Mouse (Mus musculus) midbrain, embryonic 10.5 days (tissue): ENCODE measurements around the gene Caskin1. TPM values are rescaled to one million over a fixed set of nuclear protein-coding genes. Genes with fewer than 3 reads are reported as not detected.
"Not testable (repeated sequence)": the region's sequence is repeated elsewhere in the genome, so short reads cannot be mapped to it uniquely, and the experiment has no call there.

ENCODE experiments used
- DNase-seq: peaks from one replicate; pipeline ENCODE4 v3.0.0-alpha.2; 2017; ENCODE audit warnings: low spot score
- H3K27ac ChIP-seq: fragments of 300-500 bp; sonication (generic); replicated peaks from 2 replicates; pipeline ENCODE4 v1.5.1; 2016; ENCODE audit warnings: mild to moderate bottlenecking
- H3K27me3 ChIP-seq: fragments of 300-500 bp; sonication (generic); 2 replicates; pipeline ENCODE4 v1.6.1; 2016; ENCODE audit warnings: low read depth, mild to moderate bottlenecking; ENCODE audit not compliant: poor library complexity, severe bottlenecking
- H3K36me3 ChIP-seq: fragments of 300-500 bp; sonication (generic); 2 replicates; pipeline ENCODE4 v1.6.1; 2016; ENCODE audit warnings: mild to moderate bottlenecking, moderate library complexity
- H3K4me1 ChIP-seq: fragments of 300-500 bp; sonication (generic); 2 replicates; pipeline ENCODE4 v1.6.1; 2016
- H3K4me3 ChIP-seq: fragments of 300-500 bp; sonication (generic); 2 replicates; pipeline ENCODE4 v1.5.1; 2016; ENCODE audit warnings: mild to moderate bottlenecking, moderate library complexity
- H3K9me3 ChIP-seq: fragments of 300-500 bp; sonication (generic); replicated peaks from 2 replicates; pipeline ENCODE4 v1.6.1; 2016; ENCODE audit warnings: mild to moderate bottlenecking
- WGBS: fragments of 180-500 bp; shearing (Covaris S2); methylation state at CpG from one replicate; pipeline ENCODE4 v1.1.7; 2016; 5-methylcytosine and 5-hydroxymethylcytosine counted together
- polyA plus RNA-seq: library from polyadenylated mRNA; unstranded; fragments of >200 nt; fragmentation: Nextera tagmentation; extraction: Ambion mirVana; gene quantifications from 2 replicates; pipeline ENCODE4 v1.2.1, GENCODE M21; 2016

The Caskin1 gene
- polyA plus RNA-seq, 1 experiment from 2014 or later = 6.7 TPM

- not testable (repeated sequence) for H3K27ac ChIP-seq, H3K9me3 ChIP-seq, H3K27me3 ChIP-seq, DNase-seq
- 53% methylated on average over 10 of the region's 10 CpGs for WGBS
- H3K4me3 ChIP-seq = peak overlapping the region; percentile 86
- peaks cover 15% of the 10 kb centered on the region for H3K4me1 ChIP-seq
- H3K36me3 ChIP-seq = peaks cover 12% of the 10 kb centered on the region
Observed at GRCm38 (mm10) chr17:24455523-24456206, 32.7 kb upstream of the Caskin1 start.

- Histone ChIP-seq H3K4me1 (no peaks in the 10 kb centered on the region), H3K4me3 (no peak overlapping the region), H3K27me3 (no peaks in the 10 kb centered on the region), H3K9me3 (no peaks in the 10 kb centered on the region), H3K27ac (no peak overlapping the region), H3K36me3 (no peaks in the 10 kb centered on the region)
- 77% methylated on average over 2 of the region's 2 CpGs for WGBS
- no peak for DNase-seq
Observed at GRCm38 (mm10) chr17:24461580-24461979, 26.8 kb upstream of the Caskin1 start.

GRCm38 (mm10) chr17:24462932-24463331 is 25.5 kb upstream of the Caskin1 start:
- H3K9me3 ChIP-seq = no peaks in the 10 kb centered on the region
- no peak overlapping the region for H3K4me3 ChIP-seq
- H3K27ac ChIP-seq = no peak overlapping the region
- no peaks in the 10 kb centered on the region for H3K36me3 ChIP-seq
- H3K4me1 ChIP-seq = no peaks in the 10 kb centered on the region
- 83% methylated on average over 1 of the region's 1 CpGs for WGBS
- DNase-seq = no peak
- H3K27me3 ChIP-seq = no peaks in the 10 kb centered on the region

GRCm38 (mm10) chr17:24463374-24464133 is 24.8 kb upstream of the Caskin1 start:
- no peaks in the 10 kb centered on the region for H3K36me3 ChIP-seq
- no peaks in the 10 kb centered on the region for H3K27me3 ChIP-seq
- H3K9me3 ChIP-seq = no peaks in the 10 kb centered on the region
- DNase-seq = no peak
- no peaks in the 10 kb centered on the region for H3K4me1 ChIP-seq
- no peak overlapping the region for H3K27ac ChIP-seq
- 61% methylated on average over 6 of the region's 6 CpGs for WGBS
- H3K4me3 ChIP-seq = no peak overlapping the region

GRCm38 (mm10) chr17:24468636-24469246 is 19.7 kb upstream of the Caskin1 start:
- Histone ChIP-seq H3K9me3 (no peaks in the 10 kb centered on the region), H3K4me1 (peaks cover 26% of the 10 kb centered on the region), H3K27ac (no peak overlapping the region), H3K36me3 (peaks cover 15% of the 10 kb centered on the region), H3K27me3 (no peaks in the 10 kb centered on the region), H3K4me3 (no peak overlapping the region)
- no peak for DNase-seq
- WGBS = 93% methylated on average over 5 of the region's 5 CpGs

- peak overlapping the region; percentile 93 for H3K27ac ChIP-seq
- H3K9me3 ChIP-seq = no peaks in the 10 kb centered on the region
- no peak for DNase-seq
- H3K4me3 ChIP-seq = peak overlapping the region; percentile 95
- peaks cover 22% of the 10 kb centered on the region for H3K36me3 ChIP-seq
- peaks cover 26% of the 10 kb centered on the region for H3K4me1 ChIP-seq
- H3K27me3 ChIP-seq = no peaks in the 10 kb centered on the region
- 19% methylated on average over 7 of the region's 7 CpGs for WGBS
Observed at GRCm38 (mm10) chr17:24469336-24469909, 19.0 kb upstream of the Caskin1 start.

GRCm38 (mm10) chr17:24469910-24470602 is 18.3 kb upstream of the Caskin1 start, which contains the start of the genes E4f1 and Pgp:
Gene E4f1 (minus strand): TSS chr17:24470313.
Gene Pgp (plus strand): TSS chr17:24470392.
- peak; percentile 98 for DNase-seq
- H3K27ac ChIP-seq = peak within 1 kb of the TSS; percentile 93
- H3K4me3 ChIP-seq = peak within 1 kb of the TSS; percentile 95
- WGBS = under 1% methylated on average over 75 of the region's 75 CpGs
- H3K4me1 ChIP-seq = peaks cover 26% of the 10 kb centered on the region
- H3K27me3 ChIP-seq = no peaks in the 10 kb centered on the region
- H3K36me3 ChIP-seq = peaks cover 28% of the 10 kb centered on the region
- H3K9me3 ChIP-seq = no peaks in the 10 kb centered on the region

GRCm38 (mm10) chr17:24470701-24471527 is 17.5 kb upstream of the Caskin1 start:
- Histone ChIP-seq H3K9me3 (no peaks in the 10 kb centered on the region), H3K4me1 (peaks cover 26% of the 10 kb centered on the region), H3K27ac (peak overlapping the region; percentile 93), H3K27me3 (no peaks in the 10 kb centered on the region), H3K4me3 (peak overlapping the region; percentile 95), H3K36me3 (peaks cover 37% of the 10 kb centered on the region)
- WGBS = 1% methylated on average over 68 of the region's 68 CpGs
- no peak for DNase-seq

- peaks cover 28% of the 10 kb centered on the region for H3K4me1 ChIP-seq
- H3K9me3 ChIP-seq = no peaks in the 10 kb centered on the region
- 91% methylated on average over 4 of the region's 4 CpGs for WGBS
- no peak for DNase-seq
- no peak overlapping the region for H3K27ac ChIP-seq
- H3K36me3 ChIP-seq = peaks cover 53% of the 10 kb centered on the region
- peak overlapping the region; percentile 95 for H3K4me3 ChIP-seq
- H3K27me3 ChIP-seq = no peaks in the 10 kb centered on the region
Observed at GRCm38 (mm10) chr17:24472512-24472911, 15.9 kb upstream of the Caskin1 start.

GRCm38 (mm10) chr17:24473612-24474275 is 14.7 kb upstream of the Caskin1 start, which contains the start of gene Bricd5:
Gene Bricd5 (plus strand): TSS chr17:24473884.
- H3K4me1 ChIP-seq = peaks cover 39% of the 10 kb centered on the region

GRCm38 (mm10) chr17:24474557-24474956 is 13.8 kb upstream of the Caskin1 start:
- H3K27me3 ChIP-seq = no peaks in the 10 kb centered on the region
- peaks cover 40% of the 10 kb centered on the region for H3K4me1 ChIP-seq
- H3K36me3 ChIP-seq = peaks cover 59% of the 10 kb centered on the region
- H3K27ac ChIP-seq = no peak overlapping the region
- DNase-seq = no peak
- WGBS = 88% methylated on average over 5 of the region's 5 CpGs
- H3K4me3 ChIP-seq = peak overlapping the region; percentile 23; the same call in 1 of the 2 replicates
- no peaks in the 10 kb centered on the region for H3K9me3 ChIP-seq

More at GRCm38 (mm10) chr17:24473612-24474275, 14.7 kb upstream of the Caskin1 start, which contains the start of gene Bricd5:
- Histone ChIP-seq H3K27ac (no peak within 1 kb of the TSS), H3K36me3 (peaks cover 59% of the 10 kb centered on the region), H3K9me3 (no peaks in the 10 kb centered on the region), H3K4me3 (peak within 1 kb of the TSS; percentile 95), H3K27me3 (no peaks in the 10 kb centered on the region)
- WGBS = 81% methylated on average over 6 of the region's 6 CpGs
- no peak for DNase-seq
